Comparison of ENCODE assay signal across 17 mouse cellular contexts in the genomic region with DNA sequence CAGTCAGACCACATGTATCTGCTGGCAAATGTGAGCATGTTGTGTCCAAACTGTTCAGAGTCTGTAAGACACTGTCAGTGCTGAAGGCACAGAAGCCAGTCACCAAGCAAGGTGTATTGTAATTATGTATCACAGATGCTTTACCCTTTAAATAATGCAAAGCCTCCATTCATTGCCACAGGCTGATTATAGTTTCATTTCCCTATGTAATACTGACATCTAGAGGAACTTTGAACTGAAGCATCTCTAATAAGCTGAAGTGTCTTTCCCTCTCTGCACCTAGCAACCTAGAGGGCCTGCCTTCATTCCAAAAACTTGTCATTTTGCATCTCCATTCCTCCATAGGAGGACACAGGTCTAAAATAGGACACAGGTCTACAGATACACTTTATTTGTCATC. TPM values are rescaled to one million over a fixed set of nuclear protein-coding genes. Genes with fewer than 3 reads are reported as not detected.
A peak's percentile ranks its signal among the peaks of the same experiment; 100 is the strongest.
DNase-seq lines count a peak whose midpoint lies in the region; ATAC-seq and TF ChIP-seq lines count a peak whose summit lies in the region.
"Had no signal": no experiment of that assay in that cellular context is flagged by ENCODE, and none has a peak within 500 bp of the region (broad histone marks: within the 10 kb centered on the region; RNA-seq: fewer than 3 reads in every experiment).

No protein-coding gene starts in this region.

- peak; percentile 58 for TF ChIP-seq CTCF in stomach, postnatal 0 days (IDR thresholded peaks at IDR 0.05; ENCODE audit: low read depth)

- H3K9me3 ChIP-seq in hindbrain, embryonic 14.5 days (ENCODE audit: control insufficient read depth, low read length), result no peaks in the 10 kb centered on the region
- no peaks in the 10 kb centered on the region for H3K9me3 ChIP-seq in hindbrain, embryonic 12.5 days (replicated peaks)
- H3K9me3 ChIP-seq in neural tube, embryonic 14.5 days (ENCODE audit: control insufficient read depth, low read length), result no peaks in the 10 kb centered on the region
- no peaks in the 10 kb centered on the region for H3K9me3 ChIP-seq in embryonic facial prominence, embryonic 14.5 days (ENCODE audit: control insufficient read depth, low read length)
- no peaks in the 10 kb centered on the region for H3K9me3 ChIP-seq in stomach, postnatal 0 days (ENCODE audit: control insufficient read depth, low read length)
- no peaks in the 10 kb centered on the region for H3K9me3 ChIP-seq in intestine, embryonic 16.5 days (ENCODE audit: control insufficient read depth, low read length)
- H3K9me3 ChIP-seq: G1E; heart, embryonic 15.5 days; liver, embryonic 13.5 days; megakaryocyte, embryonic 14.5 days; neural tube, embryonic 13.5 days had no signal

- no peak for TF ChIP-seq EP300 in stomach, postnatal 0 days (optimal IDR thresholded peaks at IDR 0.05)

- no peak overlapping the region for H3K9ac ChIP-seq in hindbrain, embryonic 14.5 days
- H3K9ac ChIP-seq in hindbrain, embryonic 12.5 days, result no peak overlapping the region
- H3K9ac ChIP-seq in neural tube, embryonic 14.5 days (replicated peaks; ENCODE audit: low read depth, low read length), result no peak overlapping the region
- no peak overlapping the region for H3K9ac ChIP-seq in embryonic facial prominence, embryonic 14.5 days (ENCODE audit: low read depth, low read length)
- no peak overlapping the region for H3K9ac ChIP-seq in stomach, postnatal 0 days (ENCODE audit: low read length)
- no peak overlapping the region for H3K9ac ChIP-seq in intestine, embryonic 16.5 days (ENCODE audit: low read depth, low read length)
- H3K9ac ChIP-seq: heart, embryonic 15.5 days; liver, embryonic 13.5 days; neural tube, embryonic 13.5 days had no signal

- peak; percentile 63 for DNase-seq in hindbrain, embryonic 14.5 days (ENCODE audit: low spot score)
- no peak for DNase-seq in neural tube, embryonic 10.5 days (ENCODE audit: extremely low spot score, low spot score)
- DNase-seq in embryonic facial prominence, embryonic 14.5 days (ENCODE audit: low spot score), result peak; percentile 16
- no peak for DNase-seq in stomach, postnatal 0 days (ENCODE audit: low spot score)
- no peak for DNase-seq in adrenal gland, adult 2 months
- DNase-seq: adrenal gland, postnatal 25 days; cerebellum, adult 2 months; gastrocnemius, postnatal 10 days; liver, embryonic 13.5 days had no signal

- H3K4me3 ChIP-seq in hindbrain, embryonic 14.5 days (replicated peaks; ENCODE audit: low read length), result no peak overlapping the region
- no peak overlapping the region for H3K4me3 ChIP-seq in hindbrain, embryonic 12.5 days
- no peak overlapping the region for H3K4me3 ChIP-seq in neural tube, embryonic 14.5 days (ENCODE audit: low read depth, low read length)
- no peak overlapping the region for H3K4me3 ChIP-seq in embryonic facial prominence, embryonic 14.5 days (ENCODE audit: low read depth, low read length)
- no peak overlapping the region for H3K4me3 ChIP-seq in stomach, postnatal 0 days (ENCODE audit: low read depth, low read length)
- H3K4me3 ChIP-seq in intestine, embryonic 16.5 days (ENCODE audit: low read length), result no peak overlapping the region
- H3K4me3 ChIP-seq: heart, embryonic 15.5 days; liver, embryonic 13.5 days; megakaryocyte, embryonic 14.5 days; neural tube, embryonic 13.5 days had no signal

- H3K4me2 ChIP-seq in hindbrain, embryonic 14.5 days (replicated peaks), result no peak overlapping the region
- no peak overlapping the region for H3K4me2 ChIP-seq in hindbrain, embryonic 12.5 days (replicated peaks)
- H3K4me2 ChIP-seq in neural tube, embryonic 14.5 days (ENCODE audit: low read depth, low read length), result no peak overlapping the region
- H3K4me2 ChIP-seq in embryonic facial prominence, embryonic 14.5 days (ENCODE audit: low read depth, low read length), result no peak overlapping the region
- H3K4me2 ChIP-seq in stomach, postnatal 0 days (replicated peaks; ENCODE audit: low read depth), result no peak overlapping the region
- no peak overlapping the region for H3K4me2 ChIP-seq in intestine, embryonic 16.5 days (ENCODE audit: low read depth, low read length)
- H3K4me2 ChIP-seq: heart, embryonic 15.5 days; liver, embryonic 13.5 days; neural tube, embryonic 13.5 days had no signal

- H3K36me3 ChIP-seq in hindbrain, embryonic 14.5 days (replicated peaks; ENCODE audit: control insufficient read depth, insufficient read depth), result no peaks in the 10 kb centered on the region
- H3K36me3 ChIP-seq in hindbrain, embryonic 12.5 days, result no peaks in the 10 kb centered on the region
- no peaks in the 10 kb centered on the region for H3K36me3 ChIP-seq in neural tube, embryonic 14.5 days (ENCODE audit: control insufficient read depth, insufficient read depth, low read length)
- H3K36me3 ChIP-seq in embryonic facial prominence, embryonic 14.5 days (ENCODE audit: control insufficient read depth, insufficient read depth, low read length), result no peaks in the 10 kb centered on the region
- H3K36me3 ChIP-seq in stomach, postnatal 0 days (ENCODE audit: control insufficient read depth, insufficient read depth, low read length), result no peaks in the 10 kb centered on the region
- no peaks in the 10 kb centered on the region for H3K36me3 ChIP-seq in intestine, embryonic 16.5 days (ENCODE audit: control insufficient read depth, insufficient read depth, low read length)
- H3K36me3 ChIP-seq: G1E; heart, embryonic 15.5 days; liver, embryonic 13.5 days; neural tube, embryonic 13.5 days had no signal

- no peaks in the 10 kb centered on the region for H3K27me3 ChIP-seq in hindbrain, embryonic 14.5 days (ENCODE audit: control insufficient read depth, insufficient read depth, low read length)
- no peaks in the 10 kb centered on the region for H3K27me3 ChIP-seq in hindbrain, embryonic 12.5 days
- H3K27me3 ChIP-seq in neural tube, embryonic 14.5 days (ENCODE audit: control insufficient read depth, insufficient read depth, low read length), result no peaks in the 10 kb centered on the region
- no peaks in the 10 kb centered on the region; the same call in 1 of the 2 replicates for H3K27me3 ChIP-seq in embryonic facial prominence, embryonic 14.5 days (replicated peaks; ENCODE audit: control insufficient read depth, insufficient read depth, low read length)
- H3K27me3 ChIP-seq in stomach, postnatal 0 days (ENCODE audit: control insufficient read depth, insufficient read depth, low read length), result no peaks in the 10 kb centered on the region
- no peaks in the 10 kb centered on the region for H3K27me3 ChIP-seq in intestine, embryonic 16.5 days (replicated peaks; ENCODE audit: control insufficient read depth, insufficient read depth, low read length)
- H3K27me3 ChIP-seq: heart, embryonic 15.5 days; liver, embryonic 13.5 days; neural tube, embryonic 13.5 days had no signal

- H3K4me1 ChIP-seq in hindbrain, embryonic 14.5 days (replicated peaks; ENCODE audit: control insufficient read depth, insufficient read depth, low read length), result no peaks in the 10 kb centered on the region
- no peaks in the 10 kb centered on the region; the same call in 1 of the 2 replicates for H3K4me1 ChIP-seq in hindbrain, embryonic 12.5 days
- no peaks in the 10 kb centered on the region for H3K4me1 ChIP-seq in neural tube, embryonic 14.5 days (ENCODE audit: control insufficient read depth, insufficient read depth, low read length)
- no peaks in the 10 kb centered on the region for H3K4me1 ChIP-seq in embryonic facial prominence, embryonic 14.5 days (ENCODE audit: control insufficient read depth, insufficient read depth, low read length)
- no peaks in the 10 kb centered on the region for H3K4me1 ChIP-seq in stomach, postnatal 0 days (replicated peaks; ENCODE audit: control insufficient read depth, insufficient read depth)
- no peaks in the 10 kb centered on the region for H3K4me1 ChIP-seq in intestine, embryonic 16.5 days (ENCODE audit: control insufficient read depth, insufficient read depth, low read length)
- H3K4me1 ChIP-seq: heart, embryonic 15.5 days; liver, embryonic 13.5 days; megakaryocyte, embryonic 14.5 days; neural tube, embryonic 13.5 days had no signal

- no peak overlapping the region for H3K27ac ChIP-seq in hindbrain, embryonic 14.5 days
- no peak overlapping the region for H3K27ac ChIP-seq in hindbrain, embryonic 12.5 days
- H3K27ac ChIP-seq in neural tube, embryonic 14.5 days (ENCODE audit: low read depth, low read length), result no peak overlapping the region
- no peak overlapping the region for H3K27ac ChIP-seq in embryonic facial prominence, embryonic 14.5 days (replicated peaks; ENCODE audit: low read depth, low read length)
- no peak overlapping the region for H3K27ac ChIP-seq in stomach, postnatal 0 days (replicated peaks)
- no peak overlapping the region for H3K27ac ChIP-seq in intestine, embryonic 16.5 days (ENCODE audit: low read length)
- H3K27ac ChIP-seq: heart, embryonic 15.5 days; liver, embryonic 13.5 days; neural tube, embryonic 13.5 days had no signal

- no peak for ATAC-seq in hindbrain, embryonic 14.5 days (ENCODE audit: low FRiP score)
- ATAC-seq in hindbrain, embryonic 12.5 days (ENCODE audit: low FRiP score), result no peak
- ATAC-seq in neural tube, embryonic 14.5 days (ENCODE audit: low read depth), result peak; percentile 73; the same call in 1 of the 2 replicates
- ATAC-seq in embryonic facial prominence, embryonic 14.5 days (ENCODE audit: low read depth), result no peak
- no peak for ATAC-seq in stomach, postnatal 0 days (ENCODE audit: low FRiP score, low TSS enrichment)
- ATAC-seq in intestine, embryonic 16.5 days, result no peak

RNA-seq across cellular contexts. Expression of a gene that starts 52.5 kb away (rescaled TPM):
- 0.24 and 0.35 TPM in 2 replicates for polyA plus RNA-seq in hindbrain, embryonic 14.5 days (2014; fragmentation: Nextera tagmentation; extraction: Ambion mirVana)
- polyA plus RNA-seq in hindbrain, embryonic 12.5 days (2016; fragmentation: Nextera tagmentation; extraction: Ambion mirVana), result 0.39 and 1.7 TPM in 2 replicates
- 0.28 TPM in 1 of 2 replicates, not detected in the other for polyA plus RNA-seq in neural tube, embryonic 14.5 days (2014; fragmentation: Nextera tagmentation; extraction: Ambion mirVana)
- 14.4 and 22.8 TPM in 2 replicates for polyA plus RNA-seq in embryonic facial prominence, embryonic 14.5 days (2014; fragmentation: Nextera tagmentation; extraction: Ambion mirVana)
- polyA plus RNA-seq in stomach, postnatal 0 days (2015; fragmentation: Nextera tagmentation; extraction: Ambion mirVana), result 0.12 and 0.15 TPM in 2 replicates
- not detected for total RNA-seq in adrenal gland, adult 2 months (2021)
- polyA plus RNA-seq in adrenal gland, adult 2 months (2012; rRNA removed), result not detected in 2 replicates
- 0.02 TPM in 1 of 2 replicates, not detected in the other for polyA plus RNA-seq in intestine, embryonic 16.5 days (2015; fragmentation: Nextera tagmentation; extraction: Ambion mirVana)
- total RNA-seq: left cerebral cortex, adult 18-20 months had no signal
- polyA plus RNA-seq: G1E had no signal

Comparison
In these comparisons a context has a peak if more than half of its experiments do, and no peak if none do; other contexts are left out.
1. DNase-seq: peak in hindbrain, embryonic 14.5 days (single experiment) and embryonic facial prominence, embryonic 14.5 days (single experiment); none in neural tube, embryonic 10.5 days (single experiment), stomach, postnatal 0 days (single experiment) and adrenal gland, adult 2 months (single experiment).